Mouse (Mus musculus) heart, postnatal 0 days (tissue): ENCODE measurements at regions not wholly inside any gene's neighbourhood (a gene's known extent, or its start where the extent isn't known, plus 50 kb on each side); places are given as distances from the start of the nearest gene placed in this dataset.

ENCODE experiments used
- CTCF ChIP-seq: IDR thresholded peaks from 2 replicates; pipeline ENCODE4 v1.5.1; 2016; ENCODE audit warnings: antibody characterized with exemption, control low read depth, low read depth
- EP300 ChIP-seq: IDR thresholded peaks from 2 replicates; pipeline ENCODE4 v1.6.1; 2016; ENCODE audit warnings: antibody characterized with exemption, low read depth

GRCm38 (mm10) chr5:79784391-79784790 is 1235.5 kb upstream of the Adgrl3 start:
- TF ChIP-seq CTCF (no peak), EP300 (no peak)
